Comparison of ENCODE assay signal across 8 mouse cellular contexts in the genomic region with DNA sequence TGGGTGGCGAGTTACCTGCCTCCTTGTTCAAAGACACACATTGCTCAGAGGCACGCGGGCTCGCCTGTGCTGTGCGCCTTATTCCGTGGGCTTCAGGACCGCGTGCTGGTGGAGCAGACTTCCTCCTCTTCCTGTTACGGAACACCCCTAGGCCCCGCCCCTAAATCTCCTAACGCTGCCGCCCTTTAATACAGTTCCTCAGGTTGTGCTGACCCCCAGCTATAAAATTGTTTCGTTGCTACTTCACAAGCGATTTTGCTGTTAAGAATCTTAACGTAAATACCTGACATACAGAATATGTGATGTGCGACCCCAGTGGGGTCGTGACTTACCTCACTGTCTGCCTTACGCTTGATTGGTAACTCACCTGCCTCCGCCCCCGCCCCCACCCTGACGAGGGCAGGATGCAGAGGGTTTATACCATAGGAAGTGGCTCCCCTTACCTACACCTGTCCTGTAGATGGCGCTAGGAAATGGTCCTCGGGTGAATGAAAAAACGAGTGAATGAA. TPM values are rescaled to one million over a fixed set of nuclear protein-coding genes. Genes with fewer than 3 reads are reported as not detected.
A peak's percentile ranks its signal among the peaks of the same experiment; 100 is the strongest.
DNase-seq lines count a peak whose midpoint lies in the region; ATAC-seq lines count a peak whose summit lies in the region.

No protein-coding gene starts in this region.

- WGBS in heart, embryonic 16.5 days, result 2% methylated on average over 24 of the region's 24 CpGs
- 4% methylated on average over 24 of the region's 24 CpGs for WGBS in forebrain, embryonic 15.5 days
- 3% methylated on average over 24 of the region's 24 CpGs for WGBS in limb, embryonic 10.5 days
- 6% methylated on average over 24 of the region's 24 CpGs for WGBS in midbrain, embryonic 12.5 days

- intact Hi-C loops in heart, postnatal 36 days (cut with DNase I), result no loop called here

- no peak overlapping the region for H3K27ac ChIP-seq in heart, embryonic 16.5 days (ENCODE audit: low read length)
- H3K27ac ChIP-seq in forebrain, embryonic 15.5 days (replicated peaks), result no peak overlapping the region
- no peak overlapping the region; the same call in 1 of the 2 replicates for H3K27ac ChIP-seq in limb, embryonic 10.5 days
- no peak overlapping the region for H3K27ac ChIP-seq in midbrain, embryonic 12.5 days (replicated peaks)

- H3K9ac ChIP-seq in heart, embryonic 16.5 days (ENCODE audit: low read length), result 0 out of 2 replicates have a peak overlapping the region, but pooled peaks have one; percentile 9
- peak overlapping the region; percentile 38 for H3K9ac ChIP-seq in forebrain, embryonic 15.5 days (replicated peaks)
- H3K9ac ChIP-seq in midbrain, embryonic 12.5 days (replicated peaks), result no peak overlapping the region

- H3K4me2 ChIP-seq in heart, embryonic 16.5 days (ENCODE audit: low read depth, low read length), result peak overlapping the region; percentile 56
- peak overlapping the region; percentile 51 for H3K4me2 ChIP-seq in forebrain, embryonic 15.5 days (replicated peaks)
- peak overlapping the region; percentile 38 for H3K4me2 ChIP-seq in midbrain, embryonic 12.5 days (replicated peaks)

- no peaks in the 10 kb centered on the region for H3K36me3 ChIP-seq in heart, embryonic 16.5 days (ENCODE audit: control insufficient read depth, insufficient read depth)
- H3K36me3 ChIP-seq in forebrain, embryonic 15.5 days, result no peaks in the 10 kb centered on the region
- no peaks in the 10 kb centered on the region for H3K36me3 ChIP-seq in limb, embryonic 10.5 days
- no peaks in the 10 kb centered on the region for H3K36me3 ChIP-seq in midbrain, embryonic 12.5 days

- no peaks in the 10 kb centered on the region for H3K9me3 ChIP-seq in heart, embryonic 16.5 days (replicated peaks; ENCODE audit: control insufficient read depth, low read length)
- no peaks in the 10 kb centered on the region for H3K9me3 ChIP-seq in forebrain, embryonic 15.5 days
- H3K9me3 ChIP-seq in limb, embryonic 10.5 days (replicated peaks), result no peaks in the 10 kb centered on the region
- no peaks in the 10 kb centered on the region for H3K9me3 ChIP-seq in midbrain, embryonic 12.5 days

- no peak for ATAC-seq in heart, embryonic 16.5 days (replicated peaks; ENCODE audit: extremely low read depth, insufficient read depth, low FRiP score)
- ATAC-seq in forebrain, embryonic 15.5 days (replicated peaks), result peak; percentile 60; the same call in 1 of the 2 replicates
- no peak for ATAC-seq in midbrain, embryonic 12.5 days (ENCODE audit: low FRiP score, low read depth)
- no peak for ATAC-seq in erythroid progenitor cell, adult 5-6 weeks (replicated peaks; ENCODE audit: low FRiP score, poor library complexity, severe bottlenecking)

- no peaks in the 10 kb centered on the region; the same call in 1 of the 2 replicates for H3K4me1 ChIP-seq in heart, embryonic 16.5 days (ENCODE audit: control insufficient read depth, insufficient read depth, low read length)
- H3K4me1 ChIP-seq in forebrain, embryonic 15.5 days, result peaks cover 21% of the 10 kb centered on the region
- H3K4me1 ChIP-seq in limb, embryonic 10.5 days, result peaks cover 14% of the 10 kb centered on the region
- H3K4me1 ChIP-seq in midbrain, embryonic 12.5 days, result peaks cover 36% of the 10 kb centered on the region

- peaks cover 8% of the 10 kb centered on the region; the same call in 1 of the 2 replicates for H3K27me3 ChIP-seq in heart, embryonic 16.5 days (ENCODE audit: control insufficient read depth, insufficient read depth, low read length)
- no peaks in the 10 kb centered on the region for H3K27me3 ChIP-seq in forebrain, embryonic 15.5 days
- H3K27me3 ChIP-seq in limb, embryonic 10.5 days (ENCODE audit: low read depth, poor library complexity, severe bottlenecking), result peaks cover 4% of the 10 kb centered on the region
- no peaks in the 10 kb centered on the region for H3K27me3 ChIP-seq in midbrain, embryonic 12.5 days

- no peak for DNase-seq in heart, postnatal 36 days
- DNase-seq in ZHBTc4 (ENCODE audit: low read depth, low spot score), result peak; percentile 77
- DNase-seq in limb, embryonic 10.5 days (ENCODE audit: low spot score), result peak; percentile 66
- no peak for DNase-seq in gastrocnemius, postnatal 10 days

- H3K4me3 ChIP-seq in heart, embryonic 16.5 days (ENCODE audit: low read length), result peak overlapping the region; percentile 29
- H3K4me3 ChIP-seq in forebrain, embryonic 15.5 days, result peak overlapping the region; percentile 32
- peak overlapping the region; percentile 46 for H3K4me3 ChIP-seq in limb, embryonic 10.5 days
- H3K4me3 ChIP-seq in midbrain, embryonic 12.5 days, result 0 out of 2 replicates have a peak overlapping the region, but pooled peaks have one; percentile 3

RNA-seq across cellular contexts. Expression of gene Scn8a, which starts 45.1 kb away (rescaled TPM):
- 0.71 and 1.5 TPM in 2 replicates for polyA plus RNA-seq in heart, embryonic 16.5 days (2015; fragmentation: Nextera tagmentation; extraction: Ambion mirVana)
- total RNA-seq in heart, postnatal 36 days (2021), result under 1 TPM in 1 of 2 experiments, not detected in 1; 0.56 TPM
- polyA plus RNA-seq in forebrain, embryonic 15.5 days (2015; fragmentation: Nextera tagmentation; extraction: Ambion mirVana), result 20.3 and 20.4 TPM in 2 replicates
- 3.9 and 4.3 TPM in 2 replicates for polyA plus RNA-seq in limb, embryonic 10.5 days (2016; fragmentation: Nextera tagmentation; extraction: Ambion mirVana)
- 20.5 and 23.5 TPM in 2 replicates for polyA plus RNA-seq in midbrain, embryonic 12.5 days (2016; fragmentation: Nextera tagmentation; extraction: Ambion mirVana)
- not detected in 2 replicates for total RNA-seq in erythroid progenitor cell, adult 5-6 weeks (2015; ENCODE audit: low replicate concordance)
- not detected in 2 replicates for total RNA-seq in erythroid progenitor cell, adult 5-6 weeks (2017; ENCODE audit: low replicate concordance)
- total RNA-seq in gastrocnemius, postnatal 10 days (2021), result under 1 TPM; 0.72 to 0.92 TPM

Comparison
In these comparisons a context has a peak if more than half of its experiments do, and no peak if none do; other contexts are left out.
1. DNase-seq: peak in ZHBTc4 (single experiment) and limb, embryonic 10.5 days (single experiment); none in heart, postnatal 36 days (0 of 2) and gastrocnemius, postnatal 10 days (single experiment).
2. Peak in every context shown above with its lines, with median percentiles within 50 percentile points of each other: H3K4me2 ChIP-seq and H3K4me3 ChIP-seq.